Mouse (Mus musculus) embryonic fibroblast, embryonic 13.5 days (primary cell): ENCODE results near the gene Gm9887.

Experiments used
- CTCF ChIP-seq: IDR thresholded peaks from 2 replicates; pipeline ENCODE4 v1.5.1; 2011; ENCODE audit warnings: mild to moderate bottlenecking, control low read depth, low read length, moderate library complexity, borderline replicate concordance; ENCODE audit not compliant: insufficient read depth
- POLR2A ChIP-seq: IDR thresholded peaks from 2 replicates; pipeline ENCODE4 v1.6.1; 2011; ENCODE audit warnings: low read depth, mild to moderate bottlenecking, control low read depth, low read length, moderate library complexity

DNA sequence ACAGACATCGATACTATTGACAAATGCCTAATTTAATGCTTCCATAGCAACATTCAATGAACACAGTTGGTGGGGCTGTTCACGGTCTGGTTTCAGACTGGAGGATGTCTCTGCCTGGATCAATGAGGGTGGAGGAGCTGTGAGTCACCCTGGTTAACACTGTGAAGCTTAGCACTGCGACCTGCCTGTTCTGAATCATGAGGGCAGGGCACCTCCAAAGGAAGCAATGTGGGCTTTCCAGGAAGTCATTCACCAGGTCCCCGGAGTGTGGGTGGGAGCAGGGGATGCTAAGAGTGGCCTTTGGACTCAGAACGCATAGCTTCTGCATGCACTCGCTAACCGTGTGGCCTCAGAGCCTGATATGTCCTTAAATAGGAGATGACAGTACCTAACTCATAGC is 44.5 kb upstream of the Gm9887 start:
- TF ChIP-seq CTCF (no peak), POLR2A (no peak)
